Mouse (Mus musculus) liver, embryonic 14 days (tissue): ENCODE measurements around the gene Gm9602. TPM values are rescaled to one million over a fixed set of nuclear protein-coding genes. Genes with fewer than 3 reads are reported as not detected.

ENCODE experiments used
- polyA plus RNA-seq: library from polyadenylated mRNA; depleted of rRNA; stranded (reverse); fragments of >200 nt; gene quantifications from 2 replicates; pipeline ENCODE4 v1.2.3, GENCODE M21; 2012; rRNA removed

The Gm9602 gene
- polyA plus RNA-seq = not detected in 2 replicates

DNA sequence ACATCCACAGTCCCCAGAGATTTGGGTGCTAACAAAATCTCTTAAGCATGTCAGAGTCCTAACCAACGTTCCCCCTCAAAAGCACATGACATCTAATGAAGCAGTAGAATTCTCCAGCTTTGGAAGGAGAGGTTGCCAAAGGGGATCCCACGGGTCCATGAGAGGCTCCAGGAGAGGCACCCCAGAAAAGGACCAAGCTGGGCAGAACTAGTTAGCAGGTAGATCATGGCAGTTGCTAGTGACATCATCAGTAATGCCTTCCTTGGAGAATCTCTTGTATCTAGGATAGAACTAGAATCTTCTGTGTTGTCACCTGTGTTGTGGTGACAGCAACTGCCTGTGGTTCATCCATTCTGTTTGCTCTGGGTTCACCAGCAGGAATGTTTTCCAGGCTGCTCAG lies at the start of gene Gm9602:
Gene Gm9602 (plus strand): TSS at position 301 of the 400 bp plus-strand sequence.

Other genes starting within 250 kb of the Gm9602 start
- not detected in 2 replicates for gene Gm3047, start 220.9 kb upstream of the Gm9602 start, polyA plus RNA-seq
- not detected in 2 replicates for gene Gm8159, start 144.0 kb upstream of the Gm9602 start, polyA plus RNA-seq
- not detected in 2 replicates for gene Gm3239, start 112.1 kb upstream of the Gm9602 start, polyA plus RNA-seq
- gene Gm7876, start 67.1 kb upstream of the Gm9602 start, polyA plus RNA-seq = not detected in 2 replicates
- not detected in 2 replicates for gene Gm3252, start 49.6 kb upstream of the Gm9602 start, polyA plus RNA-seq
- gene Gm3269, start 61.8 kb downstream of the Gm9602 start, polyA plus RNA-seq = not detected in 2 replicates
- gene Gm3264, start 79.2 kb downstream of the Gm9602 start, polyA plus RNA-seq = not detected in 2 replicates
- not detected in 2 replicates for gene Gm3278, start 116.1 kb downstream of the Gm9602 start, polyA plus RNA-seq
- gene Gm8297, start 207.6 kb downstream of the Gm9602 start, polyA plus RNA-seq = not detected in 2 replicates
- gene Gm3298, start 239.6 kb downstream of the Gm9602 start, polyA plus RNA-seq = not detected in 2 replicates